Mouse (Mus musculus) monocyte, adult 5-6 weeks (primary cell): Measurements from ENCODE around the gene Itsn1. TPM values are rescaled to one million over a fixed set of nuclear protein-coding genes. Genes with fewer than 3 reads are reported as not detected.

ENCODE experiments used
- ATAC-seq: fragments of 153-309, 156-312 bp; replicated peaks from 2 replicates; pipeline ENCODE4 v1.8.0; 2017; ENCODE audit warnings: mild to moderate bottlenecking; ENCODE audit not compliant: low TSS enrichment, insufficient number of reproducible peaks, severe bottlenecking, poor library complexity, low FRiP score
- total RNA-seq: library from RNA; stranded (forward); fragments of 200-1000, 200-491, 200-594 nt; gene quantifications from 3 replicates; pipeline ENCODE4 v1.2.3, GENCODE M21; 2017

The Itsn1 gene
- 17.6 to 27.7 TPM (median 24.7 TPM) in 3 replicates for total RNA-seq

GRCm38 (mm10) chr16:91729066-91729482 is at the start of gene Itsn1:
TSS of gene Itsn1 (plus strand) at chr16:91729281.
- peak; percentile 74 for ATAC-seq

- no peak for ATAC-seq
Observed at GRCm38 (mm10) chr16:91680656-91681055, 48.4 kb upstream of the Itsn1 start.

GRCm38 (mm10) chr16:91685526-91685925 is 43.6 kb upstream of the Itsn1 start:
- ATAC-seq: peak; percentile 76

- no peak for ATAC-seq
Observed at GRCm38 (mm10) chr16:91686369-91686768, 42.7 kb upstream of the Itsn1 start.

GRCm38 (mm10) chr16:91688023-91688618 is 41.0 kb upstream of the Itsn1 start:
- no peak for ATAC-seq

- ATAC-seq: peak; percentile 50
Observed at GRCm38 (mm10) chr16:91688619-91689334, 40.3 kb upstream of the Itsn1 start, which contains the start of gene Donson. TSS of gene Donson (minus strand) at chr16:91688770.

- no peak for ATAC-seq
Observed at GRCm38 (mm10) chr16:91689791-91690190, 39.3 kb upstream of the Itsn1 start.

GRCm38 (mm10) chr16:91694455-91695084 is 34.5 kb upstream of the Itsn1 start:
- peak; percentile 88 for ATAC-seq

- ATAC-seq: no peak
Observed at GRCm38 (mm10) chr16:91695108-91695755, 33.8 kb upstream of the Itsn1 start.

- ATAC-seq: no peak
Observed at GRCm38 (mm10) chr16:91698995-91699394, 30.1 kb upstream of the Itsn1 start.

- no peak for ATAC-seq
Observed at GRCm38 (mm10) chr16:91701908-91702307, 27.2 kb upstream of the Itsn1 start.

GRCm38 (mm10) chr16:91702771-91703188 is 26.3 kb upstream of the Itsn1 start:
- ATAC-seq: no peak

GRCm38 (mm10) chr16:91704603-91705340 is 24.3 kb upstream of the Itsn1 start:
- ATAC-seq: no peak

- no peak for ATAC-seq
Observed at GRCm38 (mm10) chr16:91710241-91710640, 18.8 kb upstream of the Itsn1 start.

- ATAC-seq: no peak
Observed at GRCm38 (mm10) chr16:91716927-91717349, 12.1 kb upstream of the Itsn1 start.

GRCm38 (mm10) chr16:91717399-91717798 is 11.7 kb upstream of the Itsn1 start:
- no peak for ATAC-seq

GRCm38 (mm10) chr16:91724247-91724646 is 4.8 kb upstream of the Itsn1 start:
- no peak for ATAC-seq

- peak; percentile 33 for ATAC-seq
Observed at GRCm38 (mm10) chr16:91727433-91727832, 1.6 kb upstream of the Itsn1 start.
